Mouse (Mus musculus): ENCODE data around the gene Macrod2. TPM values are rescaled to one million over a fixed set of nuclear protein-coding genes. Genes with fewer than 3 reads are reported as not detected.

Gene Macrod2
- polyA plus RNA-seq, 1 experiment from 2014 or later: 90.5 TPM

- H3K9ac ChIP-seq: no peak overlapping the region
- whole genome bisulfite sequencing: 72% methylated on average over 6 of the region's 6 CpGs
- H3K36me3 ChIP-seq (replicated peaks): no peaks in the 10 kb centered on the region
- H3K4me1 ChIP-seq: peaks cover 4% of the 10 kb centered on the region; the same call in 1 of the 2 replicates
- ATAC-seq (replicated peaks): no peak
- H3K27me3 ChIP-seq (replicated peaks): no peaks in the 10 kb centered on the region
- H3K4me3 ChIP-seq: no peak overlapping the region
- no peak overlapping the region for H3K27ac ChIP-seq
- no peak overlapping the region for H3K4me2 ChIP-seq
- H3K9me3 ChIP-seq: no peaks in the 10 kb centered on the region
Measured at GRCm38 (mm10) chr2:141911831-141912447, 1516.8 kb downstream of the Macrod2 start.

- no peak; the same call in 1 of the 2 replicates for ATAC-seq (replicated peaks)
- H3K27me3 ChIP-seq (replicated peaks): no peaks in the 10 kb centered on the region
- H3K9me3 ChIP-seq: no peaks in the 10 kb centered on the region
- no peaks in the 10 kb centered on the region for H3K36me3 ChIP-seq (replicated peaks)
- 30% methylated on average over 3 of the region's 3 CpGs for WGBS
- no peak overlapping the region for H3K4me2 ChIP-seq
- H3K9ac ChIP-seq: no peak overlapping the region
- peaks cover 4% of the 10 kb centered on the region; the same call in 1 of the 2 replicates for H3K4me1 ChIP-seq
- H3K4me3 ChIP-seq: no peak overlapping the region
- H3K27ac ChIP-seq: no peak overlapping the region
Measured at GRCm38 (mm10) chr2:141913486-141913885, 1518.4 kb downstream of the Macrod2 start.

GRCm38 (mm10) chr2:141913894-141914293 lies 1518.8 kb downstream of the Macrod2 start:
- Histone ChIP-seq H3K4me2 (no peak overlapping the region), H3K4me3 (no peak overlapping the region), H3K4me1 (peaks cover 4% of the 10 kb centered on the region; the same call in 1 of the 2 replicates), H3K9me3 (no peaks in the 10 kb centered on the region), H3K36me3 (replicated peaks) (no peaks in the 10 kb centered on the region), H3K27me3 (replicated peaks) (no peaks in the 10 kb centered on the region), H3K9ac (no peak overlapping the region), H3K27ac (no peak overlapping the region)
- 43% methylated on average over 6 of the region's 6 CpGs for WGBS
- no peak; the same call in 1 of the 2 replicates for ATAC-seq (replicated peaks)

- H3K27me3 ChIP-seq (replicated peaks): no peaks in the 10 kb centered on the region
- H3K27ac ChIP-seq: no peak overlapping the region
- H3K4me1 ChIP-seq: no peaks in the 10 kb centered on the region
- H3K9me3 ChIP-seq: no peaks in the 10 kb centered on the region
- H3K4me3 ChIP-seq: no peak overlapping the region
- no peak overlapping the region for H3K9ac ChIP-seq
- H3K4me2 ChIP-seq: no peak overlapping the region
- WGBS: 81% methylated on average over 2 of the region's 2 CpGs
- no peak for ATAC-seq (replicated peaks)
- no peaks in the 10 kb centered on the region for H3K36me3 ChIP-seq (replicated peaks)
Measured at GRCm38 (mm10) chr2:141920377-141920992, 1525.4 kb downstream of the Macrod2 start.

GRCm38 (mm10) chr2:141935130-141935529 lies 1540.0 kb downstream of the Macrod2 start:
- WGBS: 79% methylated on average over 2 of the region's 2 CpGs
- H3K9me3 ChIP-seq: no peaks in the 10 kb centered on the region
- H3K27me3 ChIP-seq (replicated peaks): no peaks in the 10 kb centered on the region
- no peak for ATAC-seq (replicated peaks)
- no peak overlapping the region for H3K9ac ChIP-seq
- no peaks in the 10 kb centered on the region for H3K36me3 ChIP-seq (replicated peaks)
- no peak overlapping the region for H3K4me3 ChIP-seq
- H3K27ac ChIP-seq: no peak overlapping the region
- H3K4me1 ChIP-seq: no peaks in the 10 kb centered on the region
- no peak overlapping the region for H3K4me2 ChIP-seq

GRCm38 (mm10) chr2:141954795-141955194 lies 1559.7 kb downstream of the Macrod2 start:
- H3K4me1 ChIP-seq: 0 out of 2 replicates have a peak, but pooled peaks cover 7% of the 10 kb centered on the region
- H3K4me2 ChIP-seq: no peak overlapping the region
- no peak overlapping the region for H3K27ac ChIP-seq
- H3K27me3 ChIP-seq (replicated peaks): no peaks in the 10 kb centered on the region
- no peak overlapping the region for H3K4me3 ChIP-seq
- no peaks in the 10 kb centered on the region for H3K9me3 ChIP-seq
- H3K36me3 ChIP-seq (replicated peaks): no peaks in the 10 kb centered on the region
- no peak for ATAC-seq (replicated peaks)
- WGBS: 39% methylated on average over 1 of the region's 1 CpGs
- no peak overlapping the region for H3K9ac ChIP-seq

- H3K27ac ChIP-seq: no peak overlapping the region
- H3K36me3 ChIP-seq (replicated peaks): no peaks in the 10 kb centered on the region
- WGBS: 3% methylated on average over 3 of the region's 3 CpGs
- no peak overlapping the region for H3K4me3 ChIP-seq
- H3K9me3 ChIP-seq: no peaks in the 10 kb centered on the region
- 0 out of 2 replicates have a peak, but pooled peaks cover 7% of the 10 kb centered on the region for H3K4me1 ChIP-seq
- H3K9ac ChIP-seq: no peak overlapping the region
- no peaks in the 10 kb centered on the region for H3K27me3 ChIP-seq (replicated peaks)
- no peak overlapping the region for H3K4me2 ChIP-seq
- peak; percentile 52; the same call in 1 of the 2 replicates for ATAC-seq (replicated peaks)
Measured at GRCm38 (mm10) chr2:141955197-141955596, 1560.1 kb downstream of the Macrod2 start.

- Histone ChIP-seq H3K9ac (no peak overlapping the region), H3K36me3 (replicated peaks) (no peaks in the 10 kb centered on the region), H3K27me3 (replicated peaks) (no peaks in the 10 kb centered on the region), H3K4me2 (no peak overlapping the region), H3K4me1 (no peaks in the 10 kb centered on the region), H3K9me3 (no peaks in the 10 kb centered on the region), H3K4me3 (no peak overlapping the region), H3K27ac (no peak overlapping the region)
- ATAC-seq (replicated peaks): no peak
- 71% methylated on average over 1 of the region's 1 CpGs for WGBS
Measured at GRCm38 (mm10) chr2:141962868-141963267, 1567.8 kb downstream of the Macrod2 start.

GRCm38 (mm10) chr2:141983664-141984395 lies 1588.7 kb downstream of the Macrod2 start:
- no peak overlapping the region for H3K4me2 ChIP-seq
- H3K27me3 ChIP-seq (replicated peaks): no peaks in the 10 kb centered on the region
- H3K9ac ChIP-seq: no peak overlapping the region
- H3K4me3 ChIP-seq: no peak overlapping the region
- H3K27ac ChIP-seq: no peak overlapping the region
- H3K4me1 ChIP-seq: no peaks in the 10 kb centered on the region
- H3K9me3 ChIP-seq: no peaks in the 10 kb centered on the region; the same call in 1 of the 2 replicates
- H3K36me3 ChIP-seq (replicated peaks): no peaks in the 10 kb centered on the region
- no peak for ATAC-seq (replicated peaks)
- 85% methylated on average over 7 of the region's 7 CpGs for WGBS

- WGBS: 59% methylated on average over 6 of the region's 6 CpGs
- Histone ChIP-seq H3K4me3 (no peak overlapping the region), H3K27ac (no peak overlapping the region), H3K9me3 (no peaks in the 10 kb centered on the region), H3K9ac (no peak overlapping the region), H3K4me2 (no peak overlapping the region), H3K4me1 (no peaks in the 10 kb centered on the region), H3K27me3 (replicated peaks) (no peaks in the 10 kb centered on the region), H3K36me3 (replicated peaks) (no peaks in the 10 kb centered on the region)
- peak; percentile 73; the same call in 1 of the 2 replicates for ATAC-seq (replicated peaks)
Measured at GRCm38 (mm10) chr2:141998901-141999300, 1603.8 kb downstream of the Macrod2 start.

- no peak for ATAC-seq (replicated peaks)
- no peak overlapping the region for H3K27ac ChIP-seq
- H3K4me3 ChIP-seq: no peak overlapping the region
- no peaks in the 10 kb centered on the region for H3K4me1 ChIP-seq
- no peaks in the 10 kb centered on the region for H3K9me3 ChIP-seq
- H3K4me2 ChIP-seq: no peak overlapping the region
- H3K9ac ChIP-seq: no peak overlapping the region
- WGBS: 88% methylated on average over 4 of the region's 4 CpGs
- H3K27me3 ChIP-seq (replicated peaks): no peaks in the 10 kb centered on the region
- H3K36me3 ChIP-seq (replicated peaks): no peaks in the 10 kb centered on the region
Measured at GRCm38 (mm10) chr2:142024534-142025155, 1629.5 kb downstream of the Macrod2 start.

GRCm38 (mm10) chr2:142026721-142027120 lies 1631.6 kb downstream of the Macrod2 start:
- Histone ChIP-seq H3K9ac (no peak overlapping the region), H3K27ac (no peak overlapping the region)

More at GRCm38 (mm10) chr2:142026721-142027120, 1631.6 kb downstream of the Macrod2 start:
- no peak for ATAC-seq (replicated peaks)
- Histone ChIP-seq H3K4me3 (no peak overlapping the region), H3K4me2 (no peak overlapping the region), H3K4me1 (peaks cover 9% of the 10 kb centered on the region; the same call in 1 of the 2 replicates), H3K9me3 (no peaks in the 10 kb centered on the region), H3K27me3 (replicated peaks) (no peaks in the 10 kb centered on the region), H3K36me3 (replicated peaks) (no peaks in the 10 kb centered on the region)

Measured in midbrain, embryonic 15.5 days (tissue).